Mouse (Mus musculus) spleen, postnatal 14 days (tissue): Measurements from ENCODE around the gene Cnot6l.

Source experiments
- DNase-seq, 2 experiments: peaks; one replicate each; pipeline ENCODE4 v3.0.0; 2021 to 2022; ENCODE audit warnings: low spot score in 2 of 2

The Cnot6l gene

GRCm38 (mm10) chr5:96161578-96162398 is 2.2 kb downstream of the Cnot6l start:
- DNase-seq, result peak; percentile 40 to 57

- no peak for DNase-seq
Observed at GRCm38 (mm10) chr5:96161263-96161577, 2.8 kb downstream of the Cnot6l start.

- DNase-seq, result no peak
Observed at GRCm38 (mm10) chr5:96160467-96161262, 3.3 kb downstream of the Cnot6l start.

GRCm38 (mm10) chr5:96142351-96142750 is 21.6 kb downstream of the Cnot6l start:
- DNase-seq, result no peak

- DNase-seq, result no peak
Observed at GRCm38 (mm10) chr5:96130683-96131082, 33.3 kb downstream of the Cnot6l start.

DNA sequence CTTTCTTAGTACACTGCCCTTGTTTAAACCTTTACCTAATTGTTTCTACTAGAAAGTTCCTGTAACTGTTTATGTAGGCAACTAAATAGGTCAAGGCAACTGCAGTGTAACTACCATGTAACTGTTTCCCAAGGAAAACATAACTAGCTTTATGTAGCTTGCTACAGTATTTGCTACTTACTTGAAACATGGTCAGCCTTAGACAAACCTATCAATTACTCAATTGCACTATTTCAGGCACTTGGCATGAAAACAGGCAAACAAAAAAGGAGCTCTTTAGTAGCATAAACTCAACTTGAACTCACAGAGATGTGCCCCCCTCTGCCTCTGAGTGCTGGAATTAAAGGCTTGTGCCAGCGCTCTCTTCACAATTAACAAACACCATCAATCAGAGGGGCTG is 37.1 kb downstream of the Cnot6l start:
- no peak for DNase-seq

DNA sequence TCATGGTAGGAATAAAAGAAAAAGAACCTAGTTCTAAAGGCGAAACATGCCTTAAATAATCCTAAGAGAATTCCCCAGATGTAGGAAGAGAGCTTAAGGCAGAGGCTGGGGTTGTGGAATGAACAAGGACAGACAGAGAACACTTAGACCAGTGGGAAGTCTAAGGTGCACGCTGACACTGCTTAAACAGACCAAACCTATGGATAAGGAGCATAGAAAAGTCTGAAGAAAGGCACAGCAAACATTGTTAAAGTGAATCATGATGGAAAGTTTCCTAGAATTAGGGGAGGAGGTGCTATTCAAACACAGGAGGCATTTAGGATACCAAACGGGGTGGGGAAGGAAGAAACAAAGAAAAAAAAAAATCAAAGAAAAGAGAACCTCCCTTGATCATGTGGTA is 49.0 kb downstream of the Cnot6l start:
- DNase-seq, result no peak

DNA sequence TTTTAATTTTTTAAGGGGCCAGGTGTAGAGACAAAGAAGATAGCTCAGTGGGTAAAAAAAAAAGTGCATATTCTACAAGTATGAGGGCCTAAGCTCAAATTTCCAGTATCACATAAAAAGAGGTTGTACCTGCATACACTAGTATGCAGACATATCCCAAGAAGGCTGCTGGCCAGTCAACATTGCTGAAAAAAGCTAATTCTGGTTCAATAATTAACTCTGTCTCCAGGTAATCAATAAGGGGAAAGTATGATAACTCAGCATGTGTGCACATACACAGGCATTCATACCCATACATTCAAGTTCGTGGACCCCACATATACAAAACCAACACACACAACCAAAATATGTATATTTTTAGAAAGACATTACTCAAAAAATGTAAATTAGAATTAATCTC is 59.3 kb downstream of the Cnot6l start:
- no peak for DNase-seq

- no peak for DNase-seq
Observed at GRCm38 (mm10) chr5:96091468-96091867, 72.5 kb downstream of the Cnot6l start.

- no peak for DNase-seq
Observed at GRCm38 (mm10) chr5:96085324-96085723, 78.6 kb downstream of the Cnot6l start.

DNA sequence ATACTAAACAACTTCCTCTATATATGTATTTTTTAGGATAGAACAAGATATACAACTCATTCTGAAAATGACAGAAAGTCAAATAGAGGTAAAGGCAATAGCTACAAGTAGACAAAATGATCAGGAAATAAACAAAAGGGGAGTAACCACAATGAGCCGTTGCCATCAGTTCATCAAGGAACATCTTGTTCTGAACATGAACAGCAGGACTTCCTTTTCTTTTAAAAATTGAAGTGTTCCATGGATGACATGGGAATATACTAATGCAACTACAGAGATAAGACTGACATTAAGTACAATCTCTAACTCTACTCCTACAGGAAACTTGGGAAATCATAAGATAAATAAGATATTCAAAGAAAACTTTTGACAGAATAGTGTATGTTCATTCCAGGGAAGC is 84.9 kb downstream of the Cnot6l start:
- DNase-seq, result no peak

GRCm38 (mm10) chr5:96065591-96065990 is 98.4 kb downstream of the Cnot6l start:
- DNase-seq, result no peak

- no peak for DNase-seq
Observed at GRCm38 (mm10) chr5:96042492-96042891, 121.5 kb downstream of the Cnot6l start.

DNA sequence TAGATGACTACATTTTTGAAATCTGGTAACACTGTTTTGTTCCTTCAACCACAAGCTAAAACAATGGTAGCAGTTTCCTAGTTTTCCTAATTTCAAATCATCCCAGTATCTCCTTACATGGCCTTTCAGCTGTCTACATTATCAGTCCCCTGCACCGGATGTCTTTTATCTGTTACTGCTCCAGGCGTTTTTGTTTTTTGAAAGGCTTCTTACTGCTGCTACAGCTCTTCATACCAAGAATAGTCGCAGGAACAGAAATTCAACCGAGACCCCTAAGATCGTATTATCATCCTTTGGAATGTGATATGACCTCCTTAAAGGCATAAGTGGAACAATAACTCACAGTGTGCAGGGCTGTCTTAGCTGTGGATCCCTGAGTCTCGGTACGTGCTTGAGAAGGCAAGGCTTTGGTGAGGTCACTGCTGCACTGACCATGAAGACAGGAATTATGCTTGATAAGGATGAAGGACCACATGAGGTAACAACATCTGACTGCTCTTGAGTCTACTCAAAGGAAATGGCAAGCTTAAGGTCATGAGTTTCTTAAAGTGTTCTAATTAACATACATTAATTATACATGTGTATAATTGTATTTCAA is 122.4 kb downstream of the Cnot6l start:
- no peak for DNase-seq

GRCm38 (mm10) chr5:96039188-96039840 is 124.7 kb downstream of the Cnot6l start:
- DNase-seq, result no peak

GRCm38 (mm10) chr5:96037684-96038121 is 126.3 kb downstream of the Cnot6l start:
- DNase-seq, result no peak

GRCm38 (mm10) chr5:96036125-96036672 is 127.8 kb downstream of the Cnot6l start:
- no peak for DNase-seq

DNA sequence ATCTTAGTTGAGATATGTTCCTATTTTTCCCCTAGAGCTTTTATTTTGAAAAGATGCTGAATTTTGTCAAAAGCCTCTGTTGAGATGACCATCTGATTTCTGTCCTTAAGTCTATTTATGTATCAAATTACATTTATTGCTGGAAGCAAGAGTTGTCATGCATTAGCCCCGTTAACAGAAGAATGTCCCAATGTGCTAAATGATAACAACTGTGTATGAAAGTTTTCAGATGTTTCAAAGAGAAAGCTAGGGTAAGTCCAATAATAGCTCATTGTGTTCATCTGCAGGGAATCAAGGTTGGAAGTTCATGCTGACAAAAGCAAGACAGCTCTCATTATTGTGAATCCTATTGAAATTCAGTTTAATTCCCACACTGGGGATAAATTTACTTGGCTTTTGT is 129.9 kb downstream of the Cnot6l start:
- DNase-seq, result no peak

DNA sequence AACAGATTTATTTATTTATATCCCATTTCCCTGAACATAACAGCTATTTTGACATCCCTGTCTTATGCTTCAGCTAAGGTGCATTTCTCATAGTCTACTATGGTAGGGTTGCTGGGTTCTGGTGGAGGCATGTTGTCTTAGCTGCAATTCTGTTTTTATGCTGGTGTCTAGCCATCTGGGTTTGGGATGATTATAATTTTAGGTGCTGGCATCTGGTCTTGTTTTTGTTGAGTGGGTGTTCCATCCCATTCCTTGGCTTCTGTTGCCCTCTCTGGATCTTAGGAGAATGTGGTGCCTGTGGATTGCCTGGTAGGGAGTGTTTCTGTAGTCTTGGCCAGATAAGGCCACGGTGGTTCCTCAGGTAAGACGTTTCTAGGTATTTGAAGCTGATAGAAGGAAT is 134.2 kb downstream of the Cnot6l start:
- no peak for DNase-seq
